Mouse (Mus musculus) G1E (cell line): ENCODE results near the gene Gm29797. TPM values are rescaled to one million over a fixed set of nuclear protein-coding genes. Genes with fewer than 3 reads are reported as not detected.

Source experiments
- ATAC-seq: 2 replicates; pipeline ENCODE4 v1.8.0; 2016; ENCODE audit warnings: mild to moderate bottlenecking; ENCODE audit not compliant: insufficient number of reproducible peaks, poor library complexity, low FRiP score, severe bottlenecking; ENCODE audit errors: extremely low read depth
- DNase-seq: peaks from one replicate; pipeline ENCODE4 v3.0.0; 2012; ENCODE audit warnings: low spot score
- H3K27me3 ChIP-seq: 2 replicates; pipeline ENCODE4 v1.6.1; 2012; ENCODE audit warnings: mild to moderate bottlenecking, low read length, inconsistent platforms; ENCODE audit not compliant: insufficient read depth
- H3K36me3 ChIP-seq: replicated peaks from 2 replicates; pipeline ENCODE3; 2012; ENCODE audit warnings: mild to moderate bottlenecking, inconsistent platforms
- H3K4me1 ChIP-seq: 2 replicates; pipeline ENCODE4 v1.6.1; 2012; ENCODE audit warnings: low read depth, low read length, inconsistent platforms, mixed read lengths; ENCODE audit not compliant: insufficient read depth
- H3K4me3 ChIP-seq: 2 replicates; pipeline ENCODE4 v1.5.1; 2012; ENCODE audit warnings: low read depth, mild to moderate bottlenecking, inconsistent platforms, low read length, moderate library complexity, mixed read lengths
- H3K9me3 ChIP-seq: replicated peaks from 2 replicates; pipeline ENCODE4 v1.6.1; 2012; ENCODE audit warnings: inconsistent platforms
- CTCF ChIP-seq: IDR thresholded peaks from 2 replicates; pipeline ENCODE4 v1.5.1; 2012; ENCODE audit warnings: low read depth, low read length, inconsistent platforms, mixed read lengths
- GATA1 ChIP-seq: IDR thresholded peaks from 2 replicates; pipeline ENCODE4 v1.6.1; 2012; ENCODE audit warnings: borderline replicate concordance, low read length, inconsistent platforms, mixed read lengths
- GATA2 ChIP-seq: IDR thresholded peaks from 2 replicates; pipeline ENCODE4 v1.6.1; 2012; ENCODE audit warnings: low read depth, low read length, inconsistent platforms, borderline replicate concordance
- POLR2AphosphoS5 ChIP-seq: IDR thresholded peaks from 2 replicates; pipeline ENCODE4 v1.6.1; 2012; ENCODE audit warnings: low read depth, low read length, inconsistent platforms; ENCODE audit not compliant: insufficient replicate concordance
- TAL1 ChIP-seq: conservative IDR thresholded peaks from 2 replicates; pipeline ENCODE4 v1.6.1; 2012; ENCODE audit warnings: low read depth, low read length, inconsistent platforms, mixed read lengths
- polyA plus RNA-seq: library from polyadenylated mRNA; stranded (reverse); fragments of >175 nt; gene quantifications from 2 replicates; pipeline ENCODE4 v1.2.3, GENCODE M21; 2012
- total RNA-seq, 2 experiments: library from RNA; stranded (forward) in 1 of 2; stranded (reverse) in 1 of 2; fragments of 200-1000 nt in 1 of 2; fragments of >200 nt in 1 of 2; fragmentation: Nextera tagmentation in 1 of 2; gene quantifications; 2 replicates each; pipeline ENCODE4 v1.2.3; 2014 to 2017

Gene Gm29797
- total RNA-seq (2014; fragmentation: Nextera tagmentation) (not detected in 2 replicates), total RNA-seq (2017) (not detected in 2 replicates), polyA plus RNA-seq (0.12 TPM in 1 of 2 replicates, not detected in the other)

DNA sequence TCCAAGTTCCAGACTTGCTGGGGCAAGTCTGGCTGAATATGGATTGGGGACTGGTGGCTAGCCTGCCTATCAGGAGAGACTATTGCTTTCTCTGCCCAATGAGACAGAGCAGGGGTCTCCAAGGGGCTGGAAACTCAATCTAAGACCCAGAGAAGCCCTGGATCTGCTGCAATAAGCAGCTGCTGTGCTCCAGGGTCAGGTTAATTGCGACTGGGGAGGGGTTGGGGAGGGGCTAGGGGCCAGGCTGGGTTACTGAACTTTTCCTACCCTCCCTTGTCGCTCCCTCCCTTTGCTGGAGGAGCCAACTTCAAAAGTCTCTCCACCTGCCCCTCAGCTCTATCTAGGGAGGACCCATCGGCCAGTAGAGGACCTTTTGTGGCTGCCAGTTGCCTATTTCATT lies at the start of gene Gm29797:
Gene Gm29797, plus strand, starts transcription at position 301 of the 400 bp plus-strand sequence.
- Histone ChIP-seq H3K27me3 (no peaks in the 10 kb centered on the region), H3K36me3 (peaks cover 75% of the 10 kb centered on the region)

DNA sequence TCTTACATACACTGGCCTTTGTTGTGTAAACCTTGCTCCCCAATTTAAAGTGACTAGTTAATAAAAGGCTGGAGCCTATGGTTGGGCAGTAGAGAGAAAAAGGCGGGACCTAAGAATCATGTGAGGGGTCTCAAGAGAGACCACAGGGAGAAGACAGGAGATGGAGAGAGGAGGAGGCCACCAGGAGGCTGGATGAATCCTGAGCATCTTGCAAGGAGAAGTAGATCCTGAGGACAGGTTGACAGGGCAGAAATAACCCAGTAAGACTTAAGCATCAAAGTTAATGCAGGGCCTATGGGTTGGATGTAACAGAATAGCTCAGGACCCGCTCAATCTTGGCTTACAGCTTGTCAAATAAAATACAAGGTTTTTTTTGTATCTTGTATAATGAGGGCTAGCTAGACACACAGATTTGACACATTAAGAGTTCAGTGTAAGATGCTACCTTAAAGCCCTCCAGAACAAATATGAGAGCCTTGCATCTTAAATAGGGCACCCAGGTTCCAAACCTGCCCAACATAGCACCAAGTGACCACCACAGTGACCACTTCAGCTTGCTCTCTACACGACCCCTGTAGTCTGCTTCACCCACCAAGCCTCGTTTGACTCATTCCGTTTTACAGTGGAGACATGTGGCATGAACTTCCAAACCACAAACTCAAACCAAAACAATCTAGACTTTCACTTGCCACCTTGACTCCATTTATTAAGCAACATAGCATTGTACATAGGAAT lies 37.9 kb upstream of the Gm29797 start:
- Histone ChIP-seq H3K4me1 (no peaks in the 10 kb centered on the region), H3K4me3 (no peak overlapping the region), H3K9me3 (no peaks in the 10 kb centered on the region), H3K27me3 (no peaks in the 10 kb centered on the region), H3K36me3 (peaks cover 84% of the 10 kb centered on the region)
- no peak for ATAC-seq
- TF ChIP-seq GATA1 (no peak), CTCF (no peak), POLR2AphosphoS5 (no peak), GATA2 (no peak), TAL1 (no peak)
- DNase-seq, result no peak

More for the DNA sequence above, at the start of gene Gm29797:
- Histone ChIP-seq H3K9me3 (no peaks in the 10 kb centered on the region), H3K4me3 (no peak within 1 kb of the TSS), H3K4me1 (peaks cover 9% of the 10 kb centered on the region)
- TF ChIP-seq GATA1 (no peak), TAL1 (no peak), POLR2AphosphoS5 (no peak), CTCF (no peak), GATA2 (no peak)
- ATAC-seq, result no peak
- no peak for DNase-seq

DNA sequence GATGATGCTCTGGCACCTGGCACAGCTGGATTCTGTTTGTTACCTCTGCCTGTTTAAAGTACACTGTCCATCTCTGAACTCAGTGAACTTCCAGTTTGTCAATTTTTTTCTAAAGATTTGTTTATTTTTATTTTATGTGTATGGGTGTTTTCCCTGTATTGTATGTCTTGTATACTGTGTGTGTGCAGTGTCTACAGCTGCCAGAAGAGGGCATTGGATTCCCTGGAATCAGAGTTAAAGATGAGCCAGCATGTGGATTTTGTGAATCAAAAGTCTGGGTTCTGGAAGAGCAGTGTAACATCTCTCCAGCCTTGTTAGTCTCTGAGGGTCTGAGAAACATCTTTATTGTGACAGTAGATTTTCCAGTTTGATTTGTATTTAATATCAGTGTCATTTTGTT lies 33.4 kb upstream of the Gm29797 start:
- DNase-seq, result no peak
- no peak for ATAC-seq
- H3K36me3 ChIP-seq, result peaks cover 86% of the 10 kb centered on the region

DNA sequence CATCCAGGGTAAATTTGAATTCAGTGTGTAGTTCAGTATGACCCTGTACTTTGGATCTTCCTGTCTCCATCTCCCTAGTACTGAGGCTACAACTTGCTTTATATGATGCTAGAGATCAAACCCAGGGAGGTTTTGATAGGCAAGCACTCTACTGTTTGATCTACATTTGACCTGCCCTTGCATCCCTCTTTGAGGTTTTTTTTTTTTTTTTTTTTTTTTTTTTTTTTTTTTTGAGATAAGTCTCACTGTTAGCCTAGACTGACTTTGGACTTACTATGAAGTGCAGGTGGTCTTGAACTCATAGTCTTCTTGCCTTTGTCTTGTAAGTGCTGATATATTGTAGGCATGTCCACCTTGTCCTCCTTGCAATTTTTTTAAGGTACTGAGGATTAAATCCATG lies 28.4 kb upstream of the Gm29797 start:
- Histone ChIP-seq H3K4me1 (peaks cover 24% of the 10 kb centered on the region), H3K27me3 (no peaks in the 10 kb centered on the region), H3K9me3 (no peaks in the 10 kb centered on the region), H3K36me3 (peaks cover 87% of the 10 kb centered on the region), H3K4me3 (no peak overlapping the region)
- DNase-seq (no peak), ATAC-seq (no peak)
- TF ChIP-seq GATA1 (no peak), CTCF (no peak), TAL1 (no peak), POLR2AphosphoS5 (no peak), GATA2 (no peak)

More for the DNA sequence above, 33.4 kb upstream of the Gm29797 start:
- H3K9me3 ChIP-seq, result no peaks in the 10 kb centered on the region
- no peak for TF ChIP-seq TAL1
- no peak for TF ChIP-seq GATA1
- no peak for TF ChIP-seq CTCF
- TF ChIP-seq POLR2AphosphoS5, result no peak
- TF ChIP-seq GATA2, result no peak
- no peak overlapping the region for H3K4me3 ChIP-seq
- H3K27me3 ChIP-seq, result no peaks in the 10 kb centered on the region
- peaks cover 22% of the 10 kb centered on the region for H3K4me1 ChIP-seq

DNA sequence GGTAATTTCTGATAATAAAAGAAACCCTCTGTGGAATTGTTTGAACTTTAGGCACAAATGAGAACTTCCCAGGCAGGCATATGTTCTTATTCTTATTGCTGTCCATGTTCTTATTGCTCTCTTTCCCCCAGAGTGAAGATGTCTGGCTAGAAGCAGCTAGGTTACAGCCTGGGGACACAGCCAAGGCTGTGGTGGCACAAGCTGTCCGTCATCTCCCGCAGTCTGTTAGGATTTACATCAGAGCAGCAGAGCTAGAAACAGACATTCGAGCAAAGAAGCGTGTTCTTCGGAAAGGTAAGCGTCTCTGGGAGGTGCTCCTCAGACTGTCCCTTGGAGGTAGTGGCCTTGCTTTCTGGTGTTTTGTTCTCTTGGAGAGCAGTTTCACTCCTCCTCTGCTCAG lies 24.2 kb upstream of the Gm29797 start:
- ATAC-seq (no peak), DNase-seq (no peak)
- H3K27me3 ChIP-seq, result no peaks in the 10 kb centered on the region
- TF ChIP-seq POLR2AphosphoS5 (no peak), TAL1 (no peak), GATA2 (no peak), CTCF (no peak), GATA1 (no peak)
- peaks cover 9% of the 10 kb centered on the region for H3K4me1 ChIP-seq
- H3K4me3 ChIP-seq, result no peak overlapping the region
- H3K36me3 ChIP-seq, result peaks cover 92% of the 10 kb centered on the region
- no peaks in the 10 kb centered on the region for H3K9me3 ChIP-seq

DNA sequence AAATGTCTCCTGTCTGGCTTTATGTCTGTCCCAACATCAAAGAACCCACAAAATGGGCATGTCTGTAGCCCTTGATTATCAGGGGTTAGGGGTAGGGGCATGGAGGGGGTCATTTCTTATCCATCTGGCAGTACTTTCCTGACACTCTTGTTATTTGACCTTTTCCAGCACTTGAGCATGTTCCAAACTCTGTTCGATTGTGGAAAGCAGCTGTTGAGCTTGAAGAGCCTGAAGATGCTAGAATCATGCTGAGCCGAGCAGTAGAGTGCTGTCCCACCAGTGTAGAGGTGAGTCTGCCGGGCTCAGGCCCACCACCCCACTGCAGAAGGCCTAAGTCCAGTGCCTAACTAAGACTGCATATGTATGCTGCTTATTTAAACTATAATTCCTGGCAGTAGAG lies 21.0 kb upstream of the Gm29797 start:
- H3K4me3 ChIP-seq, result no peak overlapping the region
- ATAC-seq (no peak), DNase-seq (no peak)
- no peaks in the 10 kb centered on the region for H3K27me3 ChIP-seq
- H3K4me1 ChIP-seq, result no peaks in the 10 kb centered on the region
- H3K9me3 ChIP-seq, result no peaks in the 10 kb centered on the region
- no peak for TF ChIP-seq CTCF
- TF ChIP-seq POLR2AphosphoS5, result no peak
- no peak for TF ChIP-seq GATA1
- TF ChIP-seq TAL1, result no peak
- TF ChIP-seq GATA2, result no peak
- H3K36me3 ChIP-seq, result peaks cover 92% of the 10 kb centered on the region
